Mouse (Mus musculus): Measurements from ENCODE around the gene Nudt13. TPM values are rescaled to one million over a fixed set of nuclear protein-coding genes. Genes with fewer than 3 reads are reported as not detected.
A peak's percentile ranks its signal among the peaks of the same experiment; 100 is the strongest.

The Nudt13 gene
- polyA plus RNA-seq (2015; fragmentation: Nextera tagmentation; extraction: Ambion mirVana) = 12.7 and 14.6 TPM in 2 replicates

- peak; percentile 98 for ATAC-seq
- WGBS = 25% methylated on average over 14 of the region's 14 CpGs
- H3K4me3 ChIP-seq (replicated peaks) = peak within 1 kb of the TSS; percentile 54
- H3K4me1 ChIP-seq (replicated peaks) = peaks cover 12% of the 10 kb centered on the region
- peak within 1 kb of the TSS; percentile 60 for H3K9ac ChIP-seq (replicated peaks)
- H3K9me3 ChIP-seq = no peaks in the 10 kb centered on the region
- no peaks in the 10 kb centered on the region for H3K27me3 ChIP-seq
- no peaks in the 10 kb centered on the region for H3K36me3 ChIP-seq
- H3K4me2 ChIP-seq (replicated peaks) = peak within 1 kb of the TSS; percentile 58
- no peak within 1 kb of the TSS for H3K27ac ChIP-seq
Measured at GRCm38 (mm10) chr14:20294117-20294892, at the start of gene Nudt13. Gene Nudt13 (plus strand): TSS chr14:20294697.

- 62% methylated on average over 2 of the region's 2 CpGs for WGBS
- no peaks in the 10 kb centered on the region for H3K36me3 ChIP-seq
- no peaks in the 10 kb centered on the region; the same call in 1 of the 2 replicates for H3K4me1 ChIP-seq (replicated peaks)
- H3K27me3 ChIP-seq = no peaks in the 10 kb centered on the region
- H3K9ac ChIP-seq (replicated peaks) = no peak overlapping the region
- no peaks in the 10 kb centered on the region for H3K9me3 ChIP-seq
- H3K4me2 ChIP-seq (replicated peaks) = no peak overlapping the region
- ATAC-seq = no peak
- H3K4me3 ChIP-seq (replicated peaks) = no peak overlapping the region
- H3K27ac ChIP-seq = no peak overlapping the region
Measured at GRCm38 (mm10) chr14:20245318-20245717, 49.2 kb upstream of the Nudt13 start.

GRCm38 (mm10) chr14:20245861-20246260 is 48.6 kb upstream of the Nudt13 start:
- no peaks in the 10 kb centered on the region for H3K9me3 ChIP-seq
- H3K4me1 ChIP-seq (replicated peaks) = peaks cover 3% of the 10 kb centered on the region; the same call in 1 of the 2 replicates
- no peak overlapping the region for H3K27ac ChIP-seq
- no peak for ATAC-seq
- no peak overlapping the region for H3K9ac ChIP-seq (replicated peaks)
- no peaks in the 10 kb centered on the region for H3K27me3 ChIP-seq
- H3K4me3 ChIP-seq (replicated peaks) = no peak overlapping the region
- 90% methylated on average over 5 of the region's 5 CpGs for WGBS
- H3K36me3 ChIP-seq = no peaks in the 10 kb centered on the region
- H3K4me2 ChIP-seq (replicated peaks) = no peak overlapping the region

- 72% methylated on average over 11 of the region's 11 CpGs for WGBS
- Histone ChIP-seq H3K4me2 (replicated peaks) (no peak overlapping the region), H3K9me3 (no peaks in the 10 kb centered on the region), H3K4me1 (replicated peaks) (peaks cover 3% of the 10 kb centered on the region; the same call in 1 of the 2 replicates), H3K27ac (no peak overlapping the region), H3K9ac (replicated peaks) (no peak overlapping the region), H3K27me3 (no peaks in the 10 kb centered on the region), H3K4me3 (replicated peaks) (no peak overlapping the region), H3K36me3 (no peaks in the 10 kb centered on the region)
- ATAC-seq = no peak
Measured at GRCm38 (mm10) chr14:20246811-20247266, 47.7 kb upstream of the Nudt13 start.

GRCm38 (mm10) chr14:20248001-20248400 is 46.5 kb upstream of the Nudt13 start:
- ATAC-seq = no peak
- peaks cover 3% of the 10 kb centered on the region; the same call in 1 of the 2 replicates for H3K4me1 ChIP-seq (replicated peaks)
- no peak overlapping the region for H3K27ac ChIP-seq
- H3K4me2 ChIP-seq (replicated peaks) = no peak overlapping the region
- no peaks in the 10 kb centered on the region for H3K36me3 ChIP-seq
- WGBS = 95% methylated on average over 3 of the region's 3 CpGs
- no peak overlapping the region for H3K9ac ChIP-seq (replicated peaks)
- H3K27me3 ChIP-seq = no peaks in the 10 kb centered on the region
- H3K9me3 ChIP-seq = no peaks in the 10 kb centered on the region
- no peak overlapping the region for H3K4me3 ChIP-seq (replicated peaks)

- Histone ChIP-seq H3K4me1 (replicated peaks) (peaks cover 3% of the 10 kb centered on the region; the same call in 1 of the 2 replicates), H3K9me3 (no peaks in the 10 kb centered on the region), H3K4me3 (replicated peaks) (no peak overlapping the region), H3K36me3 (no peaks in the 10 kb centered on the region), H3K27ac (no peak overlapping the region), H3K9ac (replicated peaks) (no peak overlapping the region), H3K4me2 (replicated peaks) (no peak overlapping the region), H3K27me3 (no peaks in the 10 kb centered on the region)
- 52% methylated on average over 14 of the region's 14 CpGs for WGBS
- ATAC-seq = 0 out of 2 replicates have a peak, but pooled peaks have one; percentile 27
Measured at GRCm38 (mm10) chr14:20250237-20251171, 44.0 kb upstream of the Nudt13 start.

GRCm38 (mm10) chr14:20258185-20259113 is 36.0 kb upstream of the Nudt13 start:
- ATAC-seq = peak; percentile 85
- Histone ChIP-seq H3K27ac (no peak overlapping the region), H3K36me3 (no peaks in the 10 kb centered on the region), H3K4me3 (replicated peaks) (no peak overlapping the region), H3K4me2 (replicated peaks) (no peak overlapping the region), H3K4me1 (replicated peaks) (no peaks in the 10 kb centered on the region), H3K27me3 (peaks cover 9% of the 10 kb centered on the region; the same call in 1 of the 2 replicates), H3K9me3 (no peaks in the 10 kb centered on the region), H3K9ac (replicated peaks) (0 out of 2 replicates have a peak overlapping the region, but pooled peaks have one; percentile 3)
- 56% methylated on average over 8 of the region's 8 CpGs for WGBS

- no peak overlapping the region for H3K27ac ChIP-seq
Measured at GRCm38 (mm10) chr14:20262346-20262745, 32.2 kb upstream of the Nudt13 start.

GRCm38 (mm10) chr14:20268421-20268820 is 26.1 kb upstream of the Nudt13 start:
- Histone ChIP-seq H3K9ac (replicated peaks) (no peak overlapping the region), H3K4me3 (replicated peaks) (no peak overlapping the region), H3K27ac (no peak overlapping the region), H3K4me1 (replicated peaks) (no peaks in the 10 kb centered on the region), H3K36me3 (no peaks in the 10 kb centered on the region), H3K9me3 (0 out of 2 replicates have a peak, but pooled peaks cover 2% of the 10 kb centered on the region), H3K4me2 (replicated peaks) (no peak overlapping the region), H3K27me3 (no peaks in the 10 kb centered on the region)
- WGBS = 84% methylated on average over 6 of the region's 6 CpGs
- ATAC-seq = no peak

More at GRCm38 (mm10) chr14:20262346-20262745, 32.2 kb upstream of the Nudt13 start:
- no peak overlapping the region for H3K4me3 ChIP-seq (replicated peaks)
- H3K36me3 ChIP-seq = no peaks in the 10 kb centered on the region
- no peaks in the 10 kb centered on the region for H3K9me3 ChIP-seq
- no peak overlapping the region for H3K9ac ChIP-seq (replicated peaks)
- WGBS = 79% methylated on average over 4 of the region's 4 CpGs
- no peak for ATAC-seq
- no peak overlapping the region for H3K4me2 ChIP-seq (replicated peaks)
- no peaks in the 10 kb centered on the region for H3K4me1 ChIP-seq (replicated peaks)
- H3K27me3 ChIP-seq = peaks cover 7% of the 10 kb centered on the region; the same call in 1 of the 2 replicates

- WGBS = 75% methylated on average over 6 of the region's 6 CpGs
- Histone ChIP-seq H3K4me1 (replicated peaks) (no peaks in the 10 kb centered on the region), H3K4me2 (replicated peaks) (no peak within 1 kb of the TSS), H3K27ac (no peak within 1 kb of the TSS), H3K9ac (replicated peaks) (no peak within 1 kb of the TSS), H3K9me3 (peaks cover 8% of the 10 kb centered on the region; the same call in 1 of the 2 replicates), H3K4me3 (replicated peaks) (no peak within 1 kb of the TSS), H3K36me3 (no peaks in the 10 kb centered on the region), H3K27me3 (no peaks in the 10 kb centered on the region)
- ATAC-seq = no peak
Measured at GRCm38 (mm10) chr14:20269082-20269809, 25.3 kb upstream of the Nudt13 start, which contains the start of gene Kcnk16. Gene Kcnk16 (minus strand): TSS chr14:20269199.

Data from midbrain, embryonic 13.5 days (tissue).